Mouse (Mus musculus) midbrain, embryonic 10.5 days (tissue): Measurements from ENCODE around the gene Ttll11. TPM values are rescaled to one million over a fixed set of nuclear protein-coding genes. Genes with fewer than 3 reads are reported as not detected.
A peak's percentile ranks its signal among the peaks of the same experiment; 100 is the strongest.

ENCODE experiments used
- DNase-seq: peaks from one replicate; pipeline ENCODE4 v3.0.0-alpha.2; 2017; ENCODE audit warnings: low spot score
- H3K27ac ChIP-seq: fragments of 300-500 bp; sonication (generic); replicated peaks from 2 replicates; pipeline ENCODE4 v1.5.1; 2016; ENCODE audit warnings: mild to moderate bottlenecking
- H3K27me3 ChIP-seq: fragments of 300-500 bp; sonication (generic); 2 replicates; pipeline ENCODE4 v1.6.1; 2016; ENCODE audit warnings: low read depth, mild to moderate bottlenecking; ENCODE audit not compliant: poor library complexity, severe bottlenecking
- H3K36me3 ChIP-seq: fragments of 300-500 bp; sonication (generic); 2 replicates; pipeline ENCODE4 v1.6.1; 2016; ENCODE audit warnings: mild to moderate bottlenecking, moderate library complexity
- H3K4me1 ChIP-seq: fragments of 300-500 bp; sonication (generic); 2 replicates; pipeline ENCODE4 v1.6.1; 2016
- H3K4me3 ChIP-seq: fragments of 300-500 bp; sonication (generic); 2 replicates; pipeline ENCODE4 v1.5.1; 2016; ENCODE audit warnings: mild to moderate bottlenecking, moderate library complexity
- H3K9me3 ChIP-seq: fragments of 300-500 bp; sonication (generic); replicated peaks from 2 replicates; pipeline ENCODE4 v1.6.1; 2016; ENCODE audit warnings: mild to moderate bottlenecking
- WGBS: fragments of 180-500 bp; shearing (Covaris S2); methylation state at CpG from one replicate; pipeline ENCODE4 v1.1.7; 2016; 5-methylcytosine and 5-hydroxymethylcytosine counted together
- polyA plus RNA-seq: library from polyadenylated mRNA; unstranded; fragments of >200 nt; fragmentation: Nextera tagmentation; extraction: Ambion mirVana; gene quantifications from 2 replicates; pipeline ENCODE4 v1.2.1, GENCODE M21; 2016

Ttll11 gene
- polyA plus RNA-seq, 1 experiment from 2014 or later = 0.74 TPM

DNA sequence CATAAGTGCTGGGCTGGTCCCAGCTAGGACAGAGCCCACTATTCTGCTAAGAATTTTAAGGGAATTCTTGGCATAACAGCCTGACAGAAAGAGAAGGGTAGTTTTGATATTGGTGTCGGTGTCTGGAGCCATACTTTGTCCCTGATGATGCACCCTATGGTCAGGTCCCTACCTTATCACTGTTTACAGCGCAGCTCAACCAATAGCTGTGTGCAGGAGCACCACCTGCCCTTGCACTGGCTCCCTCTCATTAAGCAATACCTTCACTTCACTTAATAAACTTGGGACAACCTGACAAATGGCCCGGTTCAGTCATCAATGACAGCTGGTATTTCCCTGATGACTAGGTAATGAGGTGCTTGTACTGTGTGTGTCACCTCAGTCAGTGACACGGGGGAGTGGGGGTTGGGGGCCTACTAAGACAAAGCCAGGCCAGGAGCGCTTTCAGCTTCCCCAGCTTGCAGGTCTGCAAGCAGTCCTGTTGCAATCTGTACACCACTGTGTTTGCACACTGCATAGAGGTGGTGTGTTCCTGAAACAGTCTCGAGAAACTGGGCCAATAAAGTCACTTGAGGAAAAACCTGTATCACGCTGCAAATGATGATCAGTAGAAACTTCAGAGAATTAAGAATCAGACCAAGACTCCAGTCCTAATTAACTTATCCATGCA is 22.1 kb downstream of the Ttll11 start:
- Histone ChIP-seq H3K27ac (no peak overlapping the region), H3K9me3 (no peaks in the 10 kb centered on the region), H3K27me3 (no peaks in the 10 kb centered on the region), H3K4me1 (peaks cover 3% of the 10 kb centered on the region; the same call in 1 of the 2 replicates), H3K36me3 (no peaks in the 10 kb centered on the region), H3K4me3 (no peak overlapping the region)
- DNase-seq = no peak
- 82% methylated on average over 7 of the region's 7 CpGs for WGBS

DNA sequence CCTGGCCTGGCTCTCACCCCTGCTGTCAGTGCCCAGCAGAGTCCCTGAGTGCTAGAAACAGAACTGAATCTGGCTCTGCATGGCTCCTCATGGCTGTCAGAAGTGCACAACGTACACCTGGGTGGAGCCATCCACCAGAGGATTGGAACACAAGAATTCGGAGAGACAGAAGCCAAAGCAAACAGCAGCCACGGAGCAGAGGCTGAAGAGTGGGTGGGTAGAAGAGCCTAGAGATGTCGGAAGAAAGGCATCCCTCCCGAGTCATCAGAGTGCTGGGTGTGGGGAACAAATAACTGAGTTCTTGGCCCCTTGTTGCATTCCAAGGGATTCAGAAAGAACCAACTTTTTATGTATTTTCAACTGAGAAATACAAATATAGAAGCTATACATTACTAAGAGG is 24.5 kb downstream of the Ttll11 start:
- 63% methylated on average over 5 of the region's 5 CpGs for WGBS
- Histone ChIP-seq H3K4me1 (peaks cover 7% of the 10 kb centered on the region), H3K4me3 (no peak overlapping the region), H3K27me3 (no peaks in the 10 kb centered on the region), H3K9me3 (no peaks in the 10 kb centered on the region), H3K36me3 (no peaks in the 10 kb centered on the region), H3K27ac (no peak overlapping the region)
- no peak for DNase-seq

DNA sequence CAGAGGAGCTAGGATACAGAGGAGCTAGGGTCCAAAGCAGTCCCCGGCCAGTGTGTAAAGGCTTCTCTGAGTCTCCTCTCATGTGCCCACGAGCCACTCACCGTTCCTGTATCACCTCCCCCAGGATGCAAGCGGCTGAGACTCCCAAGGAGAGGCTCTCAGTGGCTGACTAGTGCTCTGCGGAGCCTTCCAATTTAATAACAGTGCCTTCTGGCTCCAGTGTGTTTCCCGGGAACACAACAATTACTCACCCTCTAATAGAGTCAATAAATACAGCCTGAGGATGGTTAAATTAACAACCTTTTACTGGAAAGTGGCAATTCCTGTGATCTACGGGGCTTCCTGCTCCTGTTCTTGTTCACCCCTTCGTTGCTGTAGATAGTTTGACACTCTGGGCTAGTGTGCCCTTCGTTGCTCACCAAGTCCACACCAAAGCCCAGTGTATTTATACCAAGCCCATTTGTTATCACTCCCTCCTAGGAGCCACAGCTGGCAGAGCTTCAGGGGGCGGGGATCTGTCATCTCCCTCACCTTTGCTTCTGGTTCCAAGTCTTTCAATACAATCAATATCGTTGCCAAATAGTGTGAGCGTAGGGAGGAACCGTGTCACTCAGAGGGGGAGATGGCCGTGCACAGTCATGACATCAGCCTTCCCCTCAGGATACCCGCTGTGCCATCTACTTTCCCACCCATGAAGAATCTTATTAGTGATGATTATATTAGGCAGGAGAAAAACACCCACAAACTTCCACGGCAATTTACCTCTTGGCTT is 27.3 kb downstream of the Ttll11 start:
- Histone ChIP-seq H3K36me3 (no peaks in the 10 kb centered on the region), H3K27me3 (no peaks in the 10 kb centered on the region), H3K4me3 (no peak overlapping the region), H3K4me1 (peaks cover 7% of the 10 kb centered on the region), H3K9me3 (no peaks in the 10 kb centered on the region), H3K27ac (no peak overlapping the region)
- DNase-seq = no peak
- WGBS = 78% methylated on average over 16 of the region's 16 CpGs

DNA sequence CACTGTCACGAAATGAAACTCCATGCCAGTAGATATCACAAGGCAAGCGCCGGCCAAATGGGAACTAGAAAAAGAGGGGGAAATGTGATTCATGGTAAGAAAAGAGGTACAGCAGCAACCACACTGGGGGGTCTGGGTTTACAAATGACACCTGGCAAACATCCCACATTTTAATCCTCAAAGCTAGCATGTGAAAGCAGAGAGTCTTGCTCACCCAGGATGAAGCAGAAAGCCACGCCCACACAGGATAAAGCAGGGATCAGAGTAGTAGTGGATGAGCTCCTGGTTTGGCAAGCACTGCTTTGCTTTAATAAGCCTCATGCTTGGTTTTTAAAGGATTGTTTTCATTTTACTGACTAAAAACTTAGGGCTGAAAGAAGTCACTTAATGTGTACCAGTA is 34.8 kb downstream of the Ttll11 start:
- Histone ChIP-seq H3K36me3 (no peaks in the 10 kb centered on the region), H3K27ac (no peak overlapping the region), H3K4me1 (peaks cover 10% of the 10 kb centered on the region), H3K4me3 (no peak overlapping the region), H3K27me3 (no peaks in the 10 kb centered on the region), H3K9me3 (no peaks in the 10 kb centered on the region)
- DNase-seq = no peak
- WGBS = 88% methylated on average over 4 of the region's 4 CpGs

DNA sequence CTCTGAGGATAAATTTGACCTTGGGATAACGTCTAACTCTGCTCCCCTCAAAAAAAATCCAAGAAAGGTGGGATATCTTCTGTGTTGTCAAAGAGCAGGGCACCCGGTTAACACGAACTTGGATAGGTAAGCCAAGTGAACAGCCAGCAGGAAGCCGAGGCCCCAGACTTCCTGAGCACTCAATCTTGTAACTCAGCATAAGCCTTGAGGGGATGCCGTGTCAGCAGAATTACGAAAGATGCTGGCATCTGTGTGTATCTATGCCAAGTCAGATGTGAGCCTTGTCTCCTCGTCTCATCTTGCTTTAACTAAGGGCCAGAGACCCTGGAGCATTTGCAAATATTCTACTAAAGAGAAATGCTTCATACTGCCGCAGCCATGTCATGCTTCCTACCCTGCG is 36.8 kb downstream of the Ttll11 start:
- Histone ChIP-seq H3K36me3 (no peaks in the 10 kb centered on the region), H3K9me3 (no peaks in the 10 kb centered on the region), H3K27me3 (no peaks in the 10 kb centered on the region), H3K4me1 (peaks cover 10% of the 10 kb centered on the region), H3K27ac (no peak overlapping the region), H3K4me3 (no peak overlapping the region)
- WGBS = 83% methylated on average over 9 of the region's 9 CpGs
- DNase-seq = no peak

DNA sequence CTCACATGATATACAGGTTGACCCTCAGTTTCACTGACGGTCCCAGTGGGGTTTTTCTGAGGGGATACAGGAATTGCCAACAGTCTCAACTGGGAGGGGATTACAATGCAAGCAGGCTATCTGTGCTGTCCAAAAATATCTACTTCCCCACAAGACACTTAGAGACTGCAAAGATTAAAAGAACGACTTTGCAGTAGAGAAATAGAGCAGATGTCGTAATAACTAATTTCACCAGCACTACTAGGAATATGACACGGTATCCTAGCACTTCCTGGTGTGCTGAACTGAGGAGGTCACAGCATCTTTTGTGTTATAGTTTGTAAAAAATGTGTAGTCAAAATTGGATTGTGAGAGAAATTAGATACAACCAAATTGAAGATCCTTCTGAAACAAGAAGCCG is 44.7 kb downstream of the Ttll11 start:
- WGBS = 87% methylated on average over 5 of the region's 5 CpGs
- DNase-seq = no peak
- H3K4me3 ChIP-seq = no peak overlapping the region

DNA sequence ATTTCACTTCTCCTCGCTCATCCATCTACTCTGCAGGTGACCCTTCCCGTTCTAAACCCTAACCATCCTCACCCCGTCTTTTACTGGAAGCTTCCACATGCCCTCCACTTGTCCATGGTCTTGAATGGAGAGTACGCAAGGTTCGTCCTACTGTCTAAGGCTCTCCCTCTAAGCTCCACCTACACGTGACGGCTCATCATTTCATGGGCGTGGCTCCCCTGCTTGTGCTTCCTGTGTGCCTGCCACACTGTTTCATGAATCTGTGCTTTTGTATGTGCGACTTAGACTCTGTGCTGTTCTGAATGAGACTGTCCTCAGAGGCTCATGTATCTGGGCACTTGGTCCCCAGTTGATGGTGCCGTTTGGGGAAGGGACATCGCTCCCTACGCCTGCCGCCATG is 46.6 kb downstream of the Ttll11 start:
- Histone ChIP-seq H3K27ac (no peak overlapping the region), H3K36me3 (no peaks in the 10 kb centered on the region), H3K4me3 (no peak overlapping the region), H3K4me1 (no peaks in the 10 kb centered on the region), H3K27me3 (no peaks in the 10 kb centered on the region), H3K9me3 (no peaks in the 10 kb centered on the region)
- 95% methylated on average over 13 of the region's 13 CpGs for WGBS
- no peak for DNase-seq

More for the DNA sequence above, 44.7 kb downstream of the Ttll11 start:
- Histone ChIP-seq H3K9me3 (no peaks in the 10 kb centered on the region), H3K27ac (no peak overlapping the region), H3K36me3 (no peaks in the 10 kb centered on the region), H3K4me1 (no peaks in the 10 kb centered on the region), H3K27me3 (no peaks in the 10 kb centered on the region)

DNA sequence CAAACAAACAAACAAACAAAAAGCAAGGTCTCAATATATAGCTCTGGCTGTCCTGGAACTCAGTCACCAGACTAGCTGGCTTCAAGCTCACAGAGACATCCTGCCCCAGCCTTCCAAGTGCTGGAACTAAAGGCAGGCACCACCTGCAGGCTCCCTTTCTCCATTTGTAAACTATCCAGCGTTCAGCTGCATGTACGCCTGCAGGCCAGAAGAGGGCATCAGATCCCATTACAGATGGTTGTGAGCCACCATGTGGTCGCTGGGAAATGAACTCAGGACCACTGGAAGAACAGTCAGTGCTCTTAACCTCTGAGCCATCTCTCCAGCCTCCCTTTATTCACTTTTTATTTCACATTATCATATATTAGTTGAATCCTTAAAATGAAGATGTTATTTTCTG is 48.1 kb downstream of the Ttll11 start:
- H3K27me3 ChIP-seq = no peaks in the 10 kb centered on the region
- no peaks in the 10 kb centered on the region for H3K9me3 ChIP-seq
- H3K36me3 ChIP-seq = no peaks in the 10 kb centered on the region
- H3K4me3 ChIP-seq = no peak overlapping the region
- DNase-seq = no peak
- 69% methylated on average over 3 of the region's 3 CpGs for WGBS
- no peak overlapping the region for H3K27ac ChIP-seq
- no peaks in the 10 kb centered on the region for H3K4me1 ChIP-seq

DNA sequence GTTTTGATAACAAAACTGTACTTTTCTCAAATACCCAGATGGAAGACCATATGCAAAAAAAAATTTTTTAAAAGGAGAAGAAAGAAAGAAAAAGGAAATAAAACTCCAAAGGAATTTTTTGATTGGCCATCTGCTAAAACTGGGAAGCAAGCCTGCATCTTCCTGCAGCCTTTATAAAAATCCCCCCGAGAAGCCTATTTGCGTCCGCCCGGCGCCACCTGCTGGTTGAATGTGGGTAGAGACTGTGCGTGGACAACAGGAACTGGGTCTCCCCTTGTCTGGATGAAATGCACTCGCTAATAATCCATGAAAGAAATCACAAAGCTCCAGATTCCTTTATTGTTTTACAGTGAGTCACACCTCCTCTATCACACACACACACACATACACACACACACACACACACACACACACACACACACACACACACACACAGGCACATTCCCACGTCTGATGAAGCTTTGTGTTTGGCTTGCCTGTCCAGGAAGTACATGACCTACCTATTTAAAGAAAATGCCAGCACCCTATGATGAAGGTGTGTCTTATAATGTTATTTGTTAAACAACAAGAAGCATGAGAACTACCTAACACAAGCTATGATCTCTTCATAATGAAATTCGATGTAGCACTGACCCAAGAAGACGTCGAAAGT is 49.1 kb downstream of the Ttll11 start:
- DNase-seq = peak; percentile 80
- Histone ChIP-seq H3K27me3 (no peaks in the 10 kb centered on the region), H3K9me3 (no peaks in the 10 kb centered on the region), H3K36me3 (no peaks in the 10 kb centered on the region), H3K4me3 (no peak overlapping the region), H3K4me1 (no peaks in the 10 kb centered on the region), H3K27ac (no peak overlapping the region)
- 36% methylated on average over 11 of the region's 11 CpGs for WGBS

DNA sequence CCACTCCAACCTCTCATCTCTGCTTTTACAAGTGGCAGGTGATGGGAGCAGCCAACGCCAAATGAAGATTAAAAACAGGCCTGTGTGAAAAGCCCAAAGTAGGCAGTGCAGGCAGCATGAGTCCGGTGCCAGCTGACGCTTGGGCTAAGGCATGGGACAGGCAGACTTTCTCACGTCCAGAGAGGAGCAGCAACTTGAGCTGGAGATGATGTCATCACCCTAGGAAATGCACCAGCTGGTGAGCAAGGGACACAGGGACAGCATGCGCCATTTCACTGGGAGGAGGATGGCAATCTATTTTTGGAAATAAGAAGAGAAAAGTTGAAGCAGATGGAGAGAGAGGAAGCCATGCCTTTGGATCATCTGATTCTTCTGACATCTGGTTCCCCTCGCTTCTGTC is 51.6 kb downstream of the Ttll11 start:
- WGBS = 85% methylated on average over 6 of the region's 6 CpGs
- Histone ChIP-seq H3K27ac (no peak overlapping the region), H3K9me3 (no peaks in the 10 kb centered on the region), H3K4me3 (no peak overlapping the region), H3K4me1 (no peaks in the 10 kb centered on the region), H3K36me3 (no peaks in the 10 kb centered on the region), H3K27me3 (no peaks in the 10 kb centered on the region)
- no peak for DNase-seq

DNA sequence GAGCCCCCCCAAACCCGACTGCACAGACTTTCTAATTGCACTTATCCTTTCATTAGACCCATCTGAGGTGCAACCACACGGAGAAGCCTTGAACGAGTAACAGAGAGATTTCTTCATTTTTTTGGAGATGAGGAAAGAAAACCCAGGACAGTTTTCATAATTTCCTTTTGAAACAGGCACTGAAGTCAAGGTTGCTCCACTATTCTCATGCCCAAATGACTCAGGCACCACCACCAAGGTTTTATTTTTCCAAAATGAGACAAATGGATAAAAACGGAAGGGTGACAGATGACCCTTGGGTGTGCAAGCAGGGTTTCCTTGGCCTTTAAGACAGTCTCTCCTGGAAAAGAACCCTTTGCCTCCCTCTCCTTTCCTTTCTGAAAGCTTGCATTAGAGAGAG is 54.8 kb downstream of the Ttll11 start:
- WGBS = 81% methylated on average over 4 of the region's 4 CpGs
- H3K27me3 ChIP-seq = no peaks in the 10 kb centered on the region
- no peaks in the 10 kb centered on the region for H3K9me3 ChIP-seq
- DNase-seq = no peak
- H3K36me3 ChIP-seq = no peaks in the 10 kb centered on the region
- no peaks in the 10 kb centered on the region for H3K4me1 ChIP-seq
- H3K4me3 ChIP-seq = no peak overlapping the region
- no peak overlapping the region for H3K27ac ChIP-seq

DNA sequence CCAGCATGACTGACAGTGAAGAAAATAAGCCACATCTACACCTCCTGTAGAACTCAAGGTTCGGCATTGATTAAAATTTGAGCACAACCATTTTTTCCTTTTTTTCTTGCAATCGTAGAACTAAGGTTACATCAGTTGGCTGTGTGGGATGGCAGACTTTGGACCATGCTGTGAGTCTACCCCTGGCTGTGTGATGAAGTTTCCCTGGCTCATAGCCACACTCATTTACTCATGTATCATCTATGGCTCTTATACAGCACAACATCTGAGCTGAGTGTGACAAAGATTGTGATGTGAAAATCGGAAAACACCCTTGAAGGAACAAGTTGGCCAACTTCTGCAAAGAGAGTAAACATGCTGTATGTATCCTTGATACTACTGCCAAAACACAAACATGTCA is 56.8 kb downstream of the Ttll11 start:
- H3K4me3 ChIP-seq = no peak overlapping the region
- no peak for DNase-seq
- WGBS = 90% methylated on average over 3 of the region's 3 CpGs

DNA sequence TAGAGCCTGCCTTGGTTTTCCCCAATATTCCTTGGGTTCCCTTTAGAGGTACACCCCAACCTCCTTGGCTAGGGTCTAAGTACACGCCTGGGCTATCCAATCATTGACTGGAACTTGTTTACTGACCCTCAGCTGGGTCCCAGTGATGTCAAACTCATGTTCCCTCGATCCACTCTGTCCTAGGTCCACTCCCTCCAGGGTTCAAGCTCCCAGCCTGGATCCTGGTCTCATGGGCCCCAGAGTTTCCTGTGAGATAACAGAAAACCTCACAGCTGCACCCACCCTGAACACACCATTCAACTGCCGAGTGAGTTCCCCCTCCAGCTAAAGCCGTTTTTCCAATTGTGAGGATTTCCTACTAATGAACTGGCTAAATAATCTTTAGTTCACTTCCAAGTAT is 67.6 kb downstream of the Ttll11 start:
- Histone ChIP-seq H3K27me3 (no peaks in the 10 kb centered on the region), H3K4me3 (no peak overlapping the region), H3K4me1 (no peaks in the 10 kb centered on the region), H3K27ac (no peak overlapping the region), H3K36me3 (no peaks in the 10 kb centered on the region), H3K9me3 (0 out of 2 replicates have a peak, but pooled peaks cover 6% of the 10 kb centered on the region)
- 82% methylated on average over 4 of the region's 4 CpGs for WGBS
- no peak for DNase-seq

More for the DNA sequence above, 56.8 kb downstream of the Ttll11 start:
- H3K36me3 ChIP-seq = no peaks in the 10 kb centered on the region
- no peaks in the 10 kb centered on the region for H3K27me3 ChIP-seq
- H3K4me1 ChIP-seq = no peaks in the 10 kb centered on the region
- H3K9me3 ChIP-seq = no peaks in the 10 kb centered on the region
- no peak overlapping the region for H3K27ac ChIP-seq
